Mouse (Mus musculus) neural tube, embryonic 10.5 days (tissue): ENCODE measurements at regions not wholly inside any gene's neighbourhood (a gene's known extent, or its start where the extent isn't known, plus 50 kb on each side); places are given as distances from the start of the nearest gene placed in this dataset.

Experiments
- DNase-seq: peaks from one replicate; pipeline ENCODE4 v3.0.0-alpha.2; 2017; ENCODE audit warnings: low spot score; ENCODE audit errors: extremely low spot score

GRCm38 (mm10) chr2:172770606-172771005, 169.5 kb downstream of the Bmp7 start:
- no peak for DNase-seq

GRCm38 (mm10) chr2:172773176-172773575, 166.9 kb downstream of the Bmp7 start:
- DNase-seq = peak; percentile 82

- DNase-seq = no peak
Observed at GRCm38 (mm10) chr2:172776485-172776884, 163.6 kb downstream of the Bmp7 start.

- DNase-seq = no peak
Observed at GRCm38 (mm10) chr2:172777774-172778173, 162.3 kb downstream of the Bmp7 start.

- DNase-seq = no peak
Observed at GRCm38 (mm10) chr2:172779096-172779495, 161.0 kb downstream of the Bmp7 start.

GRCm38 (mm10) chr2:172782686-172783085, 157.4 kb downstream of the Bmp7 start:
- DNase-seq = no peak

GRCm38 (mm10) chr2:172786297-172786696, 153.8 kb downstream of the Bmp7 start:
- no peak for DNase-seq

- no peak for DNase-seq
Observed at GRCm38 (mm10) chr2:172787203-172787944, 152.7 kb downstream of the Bmp7 start.

- DNase-seq = no peak
Observed at GRCm38 (mm10) chr2:172789260-172789659, 150.9 kb downstream of the Bmp7 start.

GRCm38 (mm10) chr2:172792555-172792954, 147.6 kb downstream of the Bmp7 start:
- DNase-seq = no peak

GRCm38 (mm10) chr2:172793991-172794390, 146.1 kb downstream of the Bmp7 start:
- no peak for DNase-seq

- no peak for DNase-seq
Observed at GRCm38 (mm10) chr2:172794771-172795170, 145.3 kb downstream of the Bmp7 start.

GRCm38 (mm10) chr2:172796104-172796503, 144.0 kb downstream of the Bmp7 start:
- no peak for DNase-seq

GRCm38 (mm10) chr2:172796955-172797354, 143.2 kb downstream of the Bmp7 start:
- no peak for DNase-seq

- no peak for DNase-seq
Observed at GRCm38 (mm10) chr2:172799951-172800350, 140.2 kb downstream of the Bmp7 start.

- DNase-seq = no peak
Observed at GRCm38 (mm10) chr2:172800801-172801200, 139.3 kb downstream of the Bmp7 start.

GRCm38 (mm10) chr2:172801804-172802203, 138.3 kb downstream of the Bmp7 start:
- no peak for DNase-seq

GRCm38 (mm10) chr2:172807446-172807845, 132.7 kb downstream of the Bmp7 start:
- no peak for DNase-seq

GRCm38 (mm10) chr2:172809306-172809705, 130.8 kb downstream of the Bmp7 start:
- no peak for DNase-seq

GRCm38 (mm10) chr2:172813319-172813718, 126.8 kb downstream of the Bmp7 start:
- no peak for DNase-seq

- DNase-seq = no peak
Observed at GRCm38 (mm10) chr2:172813906-172814305, 126.2 kb downstream of the Bmp7 start.

- no peak for DNase-seq
Observed at GRCm38 (mm10) chr2:172815146-172815545, 125.0 kb downstream of the Bmp7 start.

GRCm38 (mm10) chr2:172817058-172817745, 122.9 kb downstream of the Bmp7 start:
- no peak for DNase-seq
